Mouse (Mus musculus) neural tube, embryonic 11.5 days (tissue): Measurements from ENCODE around the gene Acvr2b. TPM values are rescaled to one million over a fixed set of nuclear protein-coding genes. Genes with fewer than 3 reads are reported as not detected.

Experiments
- ATAC-seq: fragments of 200-750 bp; cut with Nextera tagmentation; 2 replicates; pipeline ENCODE4 v1.8.0; 2017; ENCODE audit warnings: moderate number of reproducible peaks, mild to moderate bottlenecking, moderate TSS enrichment, moderate library complexity; ENCODE audit not compliant: insufficient read depth, low FRiP score, low TSS enrichment
- DNase-seq: peaks from one replicate; pipeline ENCODE4 v3.0.0-alpha.2; 2015; ENCODE audit warnings: low spot score
- H3K27ac ChIP-seq: fragments of 300-500 bp; sonication (generic); 2 replicates; pipeline ENCODE4 v1.5.1; 2014; ENCODE audit warnings: low read depth, mild to moderate bottlenecking, low read length
- H3K27me3 ChIP-seq: fragments of 300-500 bp; sonication (generic); 2 replicates; pipeline ENCODE4 v1.6.1; 2014; ENCODE audit warnings: mild to moderate bottlenecking, low read length, mixed read lengths; ENCODE audit not compliant: control insufficient read depth, insufficient read depth
- H3K36me3 ChIP-seq: fragments of 300-500 bp; sonication (generic); 2 replicates; pipeline ENCODE4 v1.6.1; 2014; ENCODE audit warnings: mild to moderate bottlenecking, low read length, moderate library complexity, mixed read lengths; ENCODE audit not compliant: control insufficient read depth, insufficient read depth
- H3K4me1 ChIP-seq: fragments of 300-500 bp; sonication (generic); 2 replicates; pipeline ENCODE4 v1.6.1; 2014; ENCODE audit warnings: low read length, mixed read lengths; ENCODE audit not compliant: control insufficient read depth, insufficient read depth
- H3K4me2 ChIP-seq: fragments of 300-500 bp; sonication (generic); 2 replicates; pipeline ENCODE4 v1.6.1; 2014; ENCODE audit warnings: low read depth, mild to moderate bottlenecking, moderate library complexity
- H3K4me3 ChIP-seq: fragments of 300-500 bp; sonication (generic); 2 replicates; pipeline ENCODE4 v1.5.1; 2014; ENCODE audit warnings: low read depth, low read length
- H3K9ac ChIP-seq: fragments of 300-500 bp; sonication (generic); 2 replicates; pipeline ENCODE4 v1.6.1; 2014; ENCODE audit warnings: mild to moderate bottlenecking, low read length
- H3K9me3 ChIP-seq: fragments of 300-500 bp; sonication (generic); 2 replicates; pipeline ENCODE4 v1.6.1; 2016; ENCODE audit warnings: low read length; ENCODE audit not compliant: control insufficient read depth
- WGBS: fragments of 180-500 bp; shearing (Covaris S2); extraction: QIAGEN DNeasy Blood & Tissue Kit; methylation state at CpG from one replicate; pipeline ENCODE4 v1.1.7; 2014; 5-methylcytosine and 5-hydroxymethylcytosine counted together
- polyA plus RNA-seq: library from polyadenylated mRNA; unstranded; fragments of >200 nt; fragmentation: Nextera tagmentation; extraction: Ambion mirVana; gene quantifications from 2 replicates; pipeline ENCODE4 v1.2.1, GENCODE M21; 2014

The Acvr2b gene
- polyA plus RNA-seq, 1 experiment from 2014 or later: 99.6 TPM

DNA sequence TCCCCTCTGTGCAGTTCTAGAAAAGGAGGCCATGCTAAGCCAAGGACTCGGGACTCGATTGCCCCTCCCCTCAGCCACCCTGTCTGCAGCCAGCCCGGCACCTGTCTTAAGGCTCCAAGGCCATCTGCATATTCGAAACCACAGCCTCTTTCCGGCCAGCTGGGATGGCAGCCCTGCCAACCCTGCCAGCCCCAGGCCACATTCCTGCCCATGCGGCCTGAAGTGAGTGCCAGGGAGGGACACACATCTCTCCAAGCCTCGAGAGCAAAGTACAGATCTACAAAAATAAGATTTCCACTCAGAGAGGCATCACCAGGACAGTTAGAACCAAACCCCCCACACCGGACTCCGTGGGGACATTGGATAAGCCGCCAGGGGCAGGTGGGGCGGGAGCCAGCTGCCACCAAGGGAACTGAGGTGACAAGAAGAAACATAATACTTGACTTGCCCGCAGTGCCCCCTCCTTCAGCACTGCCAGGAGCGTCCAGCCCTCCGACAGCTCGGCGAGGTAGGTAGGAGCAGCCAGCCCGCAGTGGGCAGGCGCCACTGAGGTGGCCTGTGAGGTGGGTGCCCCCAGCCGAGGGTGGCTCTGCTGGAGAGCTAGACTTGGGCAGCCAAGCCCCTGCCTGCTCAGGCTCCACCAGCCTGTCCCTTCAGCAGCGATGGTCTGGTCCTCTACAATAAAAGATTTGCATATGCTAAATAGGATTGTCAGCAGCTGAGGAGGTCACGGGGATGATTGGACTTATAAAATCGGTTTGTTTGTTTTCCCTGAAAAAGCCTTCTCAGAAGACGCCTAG lies 81.8 kb downstream of the Acvr2b start:
- no peak overlapping the region for H3K27ac ChIP-seq
- no peaks in the 10 kb centered on the region for H3K27me3 ChIP-seq
- H3K4me1 ChIP-seq: no peaks in the 10 kb centered on the region
- DNase-seq (no peak), ATAC-seq (no peak)
- no peak overlapping the region for H3K4me3 ChIP-seq
- WGBS: 40% methylated on average over 23 of the region's 23 CpGs
- H3K9ac ChIP-seq: no peak overlapping the region
- no peaks in the 10 kb centered on the region for H3K36me3 ChIP-seq
- H3K4me2 ChIP-seq: no peak overlapping the region
- H3K9me3 ChIP-seq: no peaks in the 10 kb centered on the region

GRCm38 (mm10) chr9:119484420-119484819 lies 82.5 kb downstream of the Acvr2b start:
- no peak overlapping the region for H3K9ac ChIP-seq
- H3K4me2 ChIP-seq: no peak overlapping the region
- H3K27ac ChIP-seq: no peak overlapping the region
- no peak overlapping the region for H3K4me3 ChIP-seq
- H3K36me3 ChIP-seq: no peaks in the 10 kb centered on the region
- H3K4me1 ChIP-seq: no peaks in the 10 kb centered on the region
- no peaks in the 10 kb centered on the region for H3K27me3 ChIP-seq
- ATAC-seq (no peak), DNase-seq (no peak)
- no peaks in the 10 kb centered on the region for H3K9me3 ChIP-seq
- 70% methylated on average over 9 of the region's 9 CpGs for WGBS

Other genes starting within 250 kb of the Acvr2b start
- gene Acaa1b, start 245.0 kb upstream of the Acvr2b start, polyA plus RNA-seq: 1.2 and 1.4 TPM in 2 replicates
- gene Gm47289, start 243.0 kb upstream of the Acvr2b start, polyA plus RNA-seq: not detected in 2 replicates
- gene Slc22a13, start 193.0 kb upstream of the Acvr2b start, polyA plus RNA-seq: not detected in 2 replicates
- gene Oxsr1, start 79.7 kb upstream of the Acvr2b start, polyA plus RNA-seq: 15.8 and 17.1 TPM in 2 replicates
- gene Acaa1a, start 62.4 kb upstream of the Acvr2b start, polyA plus RNA-seq: 69.4 and 75.1 TPM in 2 replicates
- 7.2 and 7.9 TPM in 2 replicates for gene Myd88, start 60.7 kb upstream of the Acvr2b start, polyA plus RNA-seq
- 5.6 and 6.7 TPM in 2 replicates for gene Xylb, start 44.7 kb upstream of the Acvr2b start, polyA plus RNA-seq
- not detected in 2 replicates for gene Slc22a14, start 36.6 kb upstream of the Acvr2b start, polyA plus RNA-seq
- gene Exog, start 42.8 kb downstream of the Acvr2b start, polyA plus RNA-seq: 47.0 and 49.2 TPM in 2 replicates
- 0.62 and 1.0 TPM in 2 replicates for gene Scn5a, start 176.9 kb downstream of the Acvr2b start, polyA plus RNA-seq